Mouse (Mus musculus) G1E (cell line): ENCODE results near the gene Gm27235.

Source experiments
- CTCF ChIP-seq: IDR thresholded peaks from 2 replicates; pipeline ENCODE4 v1.5.1; 2012; ENCODE audit warnings: low read depth, low read length, inconsistent platforms, mixed read lengths
- GATA1 ChIP-seq: IDR thresholded peaks from 2 replicates; pipeline ENCODE4 v1.6.1; 2012; ENCODE audit warnings: borderline replicate concordance, low read length, inconsistent platforms, mixed read lengths
- POLR2AphosphoS5 ChIP-seq: IDR thresholded peaks from 2 replicates; pipeline ENCODE4 v1.6.1; 2012; ENCODE audit warnings: low read depth, low read length, inconsistent platforms; ENCODE audit not compliant: insufficient replicate concordance
- TAL1 ChIP-seq: conservative IDR thresholded peaks from 2 replicates; pipeline ENCODE4 v1.6.1; 2012; ENCODE audit warnings: low read depth, low read length, inconsistent platforms, mixed read lengths

- TF ChIP-seq CTCF: no peak
- no peak for TF ChIP-seq TAL1
- TF ChIP-seq GATA1: no peak
- no peak for TF ChIP-seq POLR2AphosphoS5
Observed at GRCm38 (mm10) chr9:35778009-35778408, 11.9 kb downstream of the Gm27235 start, which contains the start of gene Gm17727.
